Mouse (Mus musculus): ENCODE data around the gene Ddrgk1.

Ddrgk1 gene

DNA sequence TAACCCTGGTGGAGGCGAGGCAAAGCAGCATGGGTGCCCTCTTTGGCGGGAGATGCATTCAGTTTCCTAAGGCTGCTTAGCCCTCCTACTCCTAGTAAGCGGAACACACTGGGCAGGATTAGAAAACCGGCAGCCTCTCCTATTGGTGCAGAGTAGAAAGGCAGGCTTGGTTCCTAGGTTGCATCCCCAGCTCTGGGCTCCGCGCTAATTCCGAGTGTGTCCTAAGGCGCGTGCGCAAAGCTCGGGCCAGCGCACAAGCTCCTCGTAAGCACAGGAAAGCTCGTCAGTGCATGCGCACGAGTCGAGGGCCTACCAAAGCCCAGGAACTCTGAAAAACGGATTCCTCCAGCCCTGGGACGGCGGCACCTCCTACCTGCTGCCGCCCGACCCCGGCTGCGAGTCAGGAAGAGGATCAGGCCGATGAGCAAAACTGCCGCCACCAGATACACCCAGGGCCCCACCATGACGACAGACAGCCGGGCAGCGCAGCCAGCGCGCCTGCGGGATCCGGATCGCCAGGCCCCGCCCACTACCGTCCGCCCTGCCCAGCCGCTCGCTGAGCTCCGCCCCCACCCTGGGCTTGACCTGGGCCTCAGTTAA, at the start of gene Ddrgk1:
Gene Ddrgk1, minus strand, starts transcription at position 558 of the 600 bp plus-strand sequence.
- peak; percentile 73 to 79 for DNase-seq (ENCODE audit: low read depth in 2 of 2, low spot score in 2 of 2)

DNA sequence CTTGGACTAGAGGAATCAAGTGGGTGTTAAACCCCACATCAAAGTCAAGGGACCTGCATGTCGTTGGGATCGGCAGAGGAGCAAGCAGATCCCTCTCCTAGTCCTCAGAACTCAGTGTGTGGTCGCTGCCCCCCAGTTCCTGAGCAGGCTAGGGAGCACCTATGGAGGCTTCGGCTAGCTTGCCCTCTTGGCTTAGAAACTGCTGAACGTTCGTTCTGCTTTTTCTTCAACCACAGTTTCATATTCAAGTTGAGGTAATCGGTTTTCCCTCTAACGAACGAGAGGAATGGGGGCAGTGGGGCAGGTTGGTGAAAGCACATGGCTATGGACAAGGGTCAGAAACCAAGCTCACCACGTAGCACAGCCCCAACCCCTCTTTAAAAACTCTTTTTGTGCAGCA, 42.6 kb upstream of the Ddrgk1 start:
- no peak for DNase-seq (ENCODE audit: low read depth in 2 of 2, low spot score in 2 of 2)

DNA sequence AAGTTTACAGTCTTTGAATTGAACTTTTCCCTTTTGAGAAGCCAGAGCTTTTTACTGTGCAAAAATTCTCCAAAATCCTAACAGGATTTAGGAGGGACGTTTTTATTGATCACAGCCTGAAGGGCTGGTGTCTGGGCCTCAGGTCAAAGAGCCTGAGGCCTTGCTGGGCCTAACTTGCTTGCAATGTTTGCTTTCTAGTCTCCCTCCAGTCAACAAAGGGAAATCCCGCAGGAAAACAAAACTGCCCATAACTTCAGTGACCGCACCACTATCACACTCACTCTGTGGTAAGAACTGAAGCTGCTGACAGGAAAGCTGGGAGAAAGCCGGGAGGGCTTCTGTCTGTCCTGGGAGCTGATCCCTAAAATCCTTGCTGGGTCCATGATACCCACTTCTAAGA, 42.1 kb upstream of the Ddrgk1 start:
- DNase-seq (ENCODE audit: low read depth in 2 of 2, low spot score in 2 of 2) = no peak

DNA sequence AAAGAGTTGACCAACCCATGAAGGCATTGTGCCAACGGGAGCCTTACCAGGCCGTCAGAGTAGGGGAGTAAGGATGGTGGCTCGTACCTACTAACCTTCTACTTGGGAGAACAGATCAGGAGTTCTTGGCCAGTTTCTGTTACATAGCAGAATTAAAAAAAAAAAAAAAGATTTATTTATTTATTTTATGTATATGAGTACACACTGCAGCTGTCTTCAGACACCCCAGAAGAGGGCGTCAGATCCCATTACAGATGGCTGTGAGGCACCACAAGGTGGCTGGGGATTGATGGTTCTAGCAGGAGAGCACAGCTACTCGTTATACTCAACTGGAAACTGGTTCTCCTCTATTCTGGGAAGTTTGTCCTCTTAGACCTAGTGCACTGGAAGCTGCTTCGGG, 40.7 kb upstream of the Ddrgk1 start:
- DNase-seq (ENCODE audit: low read depth in 2 of 2, low spot score in 2 of 2) = no peak

DNA sequence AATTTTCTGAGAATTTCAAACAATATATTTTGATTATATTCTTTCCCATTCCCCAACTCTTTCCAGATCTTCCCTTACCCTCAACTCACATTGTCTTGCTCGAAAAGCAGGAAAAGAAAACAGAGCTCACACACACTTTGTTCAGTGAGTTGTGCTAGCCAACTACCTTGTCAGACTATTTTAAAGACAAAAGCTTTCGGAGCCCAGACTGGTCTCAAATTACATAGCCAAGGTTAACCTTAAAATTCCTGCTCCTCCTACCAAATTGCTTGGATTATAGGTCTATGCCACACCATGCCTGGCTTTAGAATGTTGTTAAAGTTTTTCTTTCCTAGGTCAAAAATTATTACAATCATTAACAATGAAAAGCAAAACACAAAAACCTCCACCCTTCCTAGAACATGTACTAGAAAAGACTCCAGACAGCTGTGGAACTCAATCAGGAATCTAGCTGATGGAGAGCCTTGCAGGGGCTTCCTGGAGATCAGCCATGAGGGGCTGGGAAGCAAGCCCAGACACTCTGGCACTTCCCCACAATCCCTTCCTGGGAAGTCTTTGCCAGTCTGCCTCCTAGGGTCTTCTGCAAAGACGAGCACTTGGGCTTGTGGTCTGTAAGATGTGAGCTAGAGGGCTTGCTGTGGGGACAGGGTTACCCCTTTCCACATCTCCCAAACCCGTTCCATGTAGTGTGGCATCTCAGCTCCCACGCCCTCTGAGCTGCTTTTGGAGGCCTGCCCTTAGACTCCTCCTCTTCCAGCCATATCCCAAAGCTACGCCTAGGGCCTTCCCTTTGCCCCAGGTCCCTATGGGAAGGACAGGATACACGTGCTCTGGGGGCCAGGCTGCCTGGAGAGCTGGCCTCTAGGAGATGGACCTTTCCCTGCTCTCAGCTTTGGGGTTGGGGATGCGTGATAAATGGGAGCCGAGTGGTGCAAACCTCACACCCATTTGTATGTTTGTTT, 39.9 kb upstream of the Ddrgk1 start:
- no peak for DNase-seq (ENCODE audit: low read depth in 2 of 2, low spot score in 2 of 2)

DNA sequence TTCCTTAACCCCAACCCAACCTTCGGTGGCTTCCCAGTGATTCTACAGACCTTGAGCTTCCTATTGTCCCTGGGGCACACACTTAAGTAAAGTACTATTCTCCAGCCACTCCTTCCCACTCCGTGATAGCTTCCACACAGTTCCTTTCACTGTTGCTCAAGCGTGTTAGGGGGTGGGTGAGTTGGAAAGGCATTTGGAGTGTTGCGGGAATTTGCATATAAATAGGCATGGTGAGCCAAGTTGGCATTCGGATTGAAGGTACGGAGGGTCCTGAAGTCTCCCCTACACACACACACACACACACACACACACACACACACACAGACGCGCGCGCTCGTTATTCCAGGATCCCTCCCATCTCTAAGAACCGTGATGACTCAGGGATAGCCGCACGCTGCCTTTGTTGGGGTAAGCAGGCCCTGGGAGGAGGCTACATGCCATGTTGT, 33.4 kb upstream of the Ddrgk1 start:
- no peak for DNase-seq (ENCODE audit: low read depth in 2 of 2, low spot score in 2 of 2)

DNA sequence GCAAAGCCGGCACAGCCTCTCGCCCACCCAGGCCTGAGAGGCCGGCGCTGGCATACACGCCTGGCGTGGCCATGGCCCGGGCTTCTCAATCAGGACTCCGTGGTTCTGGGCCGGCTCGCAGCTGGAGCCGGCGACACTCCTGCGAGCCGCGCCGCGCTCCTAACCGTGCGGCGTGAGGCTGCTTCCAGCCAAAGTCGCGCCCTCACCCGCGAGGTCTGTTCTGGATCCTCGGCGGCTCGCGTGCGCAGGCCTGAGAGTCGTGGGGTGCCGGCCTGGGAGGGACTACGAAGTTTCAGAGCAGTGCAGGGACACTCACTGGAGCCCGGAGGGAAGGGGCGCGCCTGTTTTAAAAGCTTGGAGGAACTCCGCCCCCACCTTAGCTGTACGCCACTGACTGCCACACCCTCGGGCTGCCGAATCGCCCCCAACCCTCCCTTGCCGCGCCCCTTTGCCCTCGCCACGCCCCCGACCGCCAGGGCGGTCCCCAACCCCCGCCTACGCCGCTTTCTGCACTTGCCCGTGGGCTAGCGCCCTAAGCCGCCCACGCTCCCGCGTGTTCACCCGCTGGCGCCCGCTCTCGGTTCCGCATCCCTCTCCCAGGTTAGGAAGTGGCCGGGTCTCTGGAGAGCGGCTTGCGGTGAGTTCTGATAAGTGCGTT, 32.8 kb upstream of the Ddrgk1 start, which contains the start of gene Slc4a11:
Gene Slc4a11, minus strand, starts transcription at position 367 of the 658 bp plus-strand sequence.
- DNase-seq (ENCODE audit: low read depth in 2 of 2, low spot score in 2 of 2) = peak; percentile 30 to 48

DNA sequence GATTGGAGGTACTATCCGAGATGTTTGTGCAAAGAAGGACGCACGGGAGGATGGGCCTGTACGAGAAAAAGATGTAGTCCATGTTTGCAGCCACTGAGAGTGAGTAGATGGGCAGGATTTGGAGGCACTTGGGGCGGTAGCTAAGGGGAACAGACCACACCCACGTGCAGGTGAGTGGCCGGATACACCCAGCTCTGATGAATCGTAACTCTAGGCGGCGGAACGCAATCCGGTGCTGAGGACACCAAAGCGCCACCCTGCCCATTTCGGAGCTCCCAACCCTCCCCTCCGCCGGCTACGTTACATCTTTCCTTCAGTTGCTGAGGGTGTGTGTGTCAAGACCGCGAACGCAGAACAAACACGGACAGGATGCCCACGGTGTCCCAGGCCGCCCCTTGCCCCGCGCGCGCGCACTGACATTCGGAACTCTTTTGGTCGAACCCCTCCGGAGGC, 32.3 kb upstream of the Ddrgk1 start:
- DNase-seq (ENCODE audit: low read depth in 2 of 2, low spot score in 2 of 2) = peak in 1 of 2 experiments; percentile 18

DNA sequence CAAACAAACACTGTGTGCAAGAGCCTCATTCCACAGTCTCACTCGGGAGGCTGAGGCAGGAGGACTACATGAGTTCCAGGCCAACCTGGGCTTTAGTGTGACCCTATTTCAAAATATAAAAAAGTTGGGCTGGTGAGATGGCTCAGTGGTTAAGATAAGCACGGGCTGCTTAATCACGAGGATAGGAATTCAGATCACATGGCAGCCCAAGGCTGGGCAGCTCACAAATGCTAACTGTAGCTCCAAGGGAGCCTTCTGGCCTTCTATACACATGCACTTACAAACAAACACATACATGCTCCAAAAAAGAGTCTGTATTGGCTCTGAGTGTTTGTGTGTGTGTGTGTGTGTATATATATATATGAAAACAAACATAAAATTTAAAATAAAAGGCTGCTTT, 29.1 kb upstream of the Ddrgk1 start:
- no peak for DNase-seq (ENCODE audit: low read depth in 2 of 2, low spot score in 2 of 2)

DNA sequence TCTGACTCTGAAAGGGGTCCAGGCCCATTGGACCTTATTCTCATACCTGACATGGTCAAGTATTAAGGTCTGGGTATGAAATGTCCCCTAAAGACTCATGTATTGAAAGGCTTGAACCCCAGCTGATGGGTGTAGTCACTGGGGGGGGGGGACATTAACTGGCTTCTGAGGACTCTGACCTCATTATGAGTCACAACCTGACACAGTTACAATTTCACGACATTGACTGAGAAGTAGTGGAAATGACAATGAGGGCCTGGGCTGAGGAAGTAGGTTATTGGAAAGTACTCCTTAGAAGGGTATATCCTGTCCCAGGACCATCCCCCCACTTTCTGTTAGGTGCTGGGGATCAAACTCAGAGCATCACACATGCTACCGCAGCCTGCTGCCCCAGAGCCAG, 24.6 kb upstream of the Ddrgk1 start:
- DNase-seq (ENCODE audit: low read depth in 2 of 2, low spot score in 2 of 2) = no peak

DNA sequence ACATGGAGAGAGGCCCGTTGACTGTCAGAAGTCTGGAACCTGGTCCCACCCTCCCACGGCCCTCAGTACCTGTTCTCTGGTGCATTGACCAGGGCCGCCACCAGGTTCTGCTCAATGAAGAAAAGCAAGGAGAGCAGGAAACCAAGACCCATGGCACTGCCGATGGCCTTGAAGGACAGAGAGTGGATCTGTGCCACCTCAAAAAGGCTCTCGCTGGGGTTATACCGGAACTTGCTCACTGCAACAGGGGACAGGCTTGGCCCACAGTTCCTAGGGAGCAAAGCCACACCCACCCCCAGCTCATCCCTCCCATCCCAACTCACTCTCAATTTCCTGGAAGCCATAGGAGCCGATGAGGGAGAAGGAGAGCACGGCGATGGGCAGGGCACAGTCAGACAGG, 21.0 kb upstream of the Ddrgk1 start:
- DNase-seq (ENCODE audit: low read depth in 2 of 2, low spot score in 2 of 2) = no peak

DNA sequence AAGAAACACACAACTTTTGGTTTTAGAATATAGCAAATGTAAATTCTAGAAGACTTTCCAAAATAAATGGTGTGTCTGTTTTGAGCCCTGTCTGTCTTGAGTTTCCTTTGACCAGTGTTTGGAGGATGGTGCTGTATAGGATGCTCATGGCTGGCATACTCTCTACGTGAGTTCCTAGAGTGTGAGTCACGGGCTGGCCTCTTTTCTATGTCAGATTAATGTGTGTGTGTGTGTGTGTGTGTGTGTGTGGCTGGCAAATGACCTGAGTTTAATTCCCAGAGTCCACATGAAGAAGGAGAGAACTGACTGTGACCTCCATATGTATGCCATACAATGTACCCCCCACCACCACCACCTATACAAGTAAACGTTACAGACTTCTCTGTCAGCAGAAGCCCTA, 17.1 kb upstream of the Ddrgk1 start:
- no peak for DNase-seq (ENCODE audit: low read depth in 2 of 2, low spot score in 2 of 2)

DNA sequence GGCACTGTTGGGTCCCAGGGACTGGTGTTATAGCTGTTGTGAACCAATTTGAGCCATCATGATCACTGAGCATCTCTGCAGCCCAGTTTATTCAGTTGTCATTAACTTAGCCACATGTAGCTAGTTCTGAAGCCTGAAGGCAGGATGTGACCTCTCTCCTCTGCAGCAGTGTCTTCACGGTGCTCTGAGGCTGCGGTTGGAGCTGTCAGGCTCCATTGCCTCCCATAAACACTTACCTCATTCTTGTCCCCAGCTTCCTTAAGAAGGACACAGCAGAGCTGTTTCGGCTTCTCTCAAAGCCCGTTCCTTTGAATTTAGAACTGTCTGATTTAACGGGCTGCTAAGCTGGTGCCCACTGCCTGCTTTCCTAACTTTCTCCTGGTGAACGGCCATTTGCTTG, 15.4 kb upstream of the Ddrgk1 start:
- no peak for DNase-seq (ENCODE audit: low read depth in 2 of 2, low spot score in 2 of 2)

DNA sequence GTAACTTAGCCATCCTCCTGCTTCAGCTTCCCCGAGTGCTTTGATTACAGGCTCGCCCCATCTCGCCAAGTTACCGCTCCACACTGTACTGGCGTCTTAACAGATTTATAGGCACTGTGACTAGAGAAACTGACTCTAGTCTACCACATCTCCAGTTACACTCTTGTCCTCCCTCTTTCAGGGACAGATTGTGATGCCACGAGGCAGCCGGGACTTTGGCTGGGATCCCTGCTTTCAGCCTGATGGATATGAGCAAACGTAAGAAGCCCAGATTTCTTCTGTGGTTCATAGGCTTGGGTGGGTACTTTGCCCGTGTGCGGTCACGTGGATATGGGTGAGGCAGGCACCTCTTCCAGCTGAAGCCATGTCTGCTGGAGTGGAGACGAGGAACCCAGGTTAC, 14.7 kb upstream of the Ddrgk1 start:
- DNase-seq (ENCODE audit: low read depth in 2 of 2, low spot score in 2 of 2) = no peak

DNA sequence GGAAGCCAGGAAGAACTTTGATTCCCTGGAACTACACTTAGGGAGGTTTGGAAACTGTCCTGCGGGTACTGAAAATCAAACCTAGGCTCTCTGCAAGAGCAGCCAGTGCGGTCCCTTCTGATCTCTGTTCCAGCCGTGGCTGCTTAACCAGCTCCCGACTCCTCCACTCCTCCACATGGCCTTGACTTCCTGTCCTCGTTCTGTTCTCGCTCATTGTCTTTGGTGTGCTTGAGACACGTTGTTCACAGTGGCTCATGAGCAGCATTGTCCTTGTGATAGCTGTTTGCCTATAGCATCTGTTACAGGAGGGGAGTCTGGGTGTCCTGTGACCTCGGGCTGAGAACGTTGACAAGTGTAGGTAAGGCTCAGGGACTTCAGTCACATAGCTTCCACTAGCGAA, 12.8 kb upstream of the Ddrgk1 start:
- DNase-seq (ENCODE audit: low read depth in 2 of 2, low spot score in 2 of 2) = no peak

DNA sequence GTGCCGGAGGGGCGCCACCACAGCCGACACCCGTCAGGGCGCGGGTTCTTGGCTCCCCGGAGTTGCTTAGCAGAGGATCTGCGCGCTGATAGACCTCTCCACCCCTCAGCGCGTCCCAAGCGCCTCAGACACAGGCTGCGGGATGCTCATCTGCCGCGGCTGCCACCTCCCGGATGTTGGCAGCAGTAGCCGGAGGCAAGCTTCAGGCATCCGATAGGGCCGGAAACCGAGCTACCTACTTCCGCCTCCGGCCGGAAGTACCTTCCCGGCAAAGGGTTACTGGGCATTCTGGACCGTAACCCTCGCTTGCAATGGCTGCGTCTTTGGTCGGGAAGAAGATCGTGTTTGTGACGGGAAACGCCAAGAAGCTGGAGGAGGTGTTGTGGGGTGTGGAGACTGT, 3.1 kb upstream of the Ddrgk1 start, which contains the start of gene Itpa:
Gene Itpa, plus strand, starts transcription at position 52 of the 400 bp plus-strand sequence.
- peak; percentile 75 to 79 for DNase-seq (ENCODE audit: low read depth in 2 of 2, low spot score in 2 of 2)

DNA sequence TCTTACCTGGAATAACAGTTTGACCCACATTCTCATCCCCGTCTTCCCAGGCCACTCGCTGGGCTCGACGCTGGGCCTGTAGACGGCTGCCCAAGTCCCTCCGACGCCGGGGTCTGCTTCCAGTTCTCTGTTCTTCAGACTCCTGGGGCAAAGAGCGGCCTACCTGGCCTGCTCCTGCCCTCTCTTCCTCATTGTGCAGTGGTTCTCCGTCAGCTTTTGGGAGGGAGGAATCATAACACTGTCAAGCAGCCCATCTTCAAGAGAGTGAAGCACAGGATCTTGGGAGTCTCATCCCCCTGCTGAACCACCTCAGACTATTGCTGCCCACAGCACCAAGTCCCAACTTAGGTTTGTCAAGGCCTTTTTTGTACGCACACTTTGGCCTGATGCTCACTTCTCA, 1.1 kb downstream of the Ddrgk1 start:
- DNase-seq (ENCODE audit: low read depth in 2 of 2, low spot score in 2 of 2) = no peak

DNA sequence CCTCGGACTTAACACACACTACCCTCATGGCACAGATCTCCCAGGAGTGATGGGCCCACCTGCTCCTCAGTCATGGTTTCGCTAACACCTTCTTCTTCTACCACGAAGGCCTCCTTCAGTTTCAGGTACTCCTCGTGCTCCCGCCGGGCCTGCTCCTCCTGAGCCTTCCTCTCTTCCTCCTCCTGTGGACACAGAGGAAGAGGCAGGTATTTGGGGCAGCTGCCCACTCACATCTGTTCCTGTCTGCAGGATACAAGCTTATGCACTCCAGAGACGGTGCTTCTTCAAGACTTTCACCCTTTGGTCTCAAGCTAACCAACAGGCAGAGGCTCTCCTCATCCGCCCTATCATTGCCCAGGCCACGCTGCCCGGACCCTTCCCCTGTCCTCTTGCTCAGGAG, 5.9 kb downstream of the Ddrgk1 start:
- DNase-seq (ENCODE audit: low read depth in 2 of 2, low spot score in 2 of 2) = no peak

DNA sequence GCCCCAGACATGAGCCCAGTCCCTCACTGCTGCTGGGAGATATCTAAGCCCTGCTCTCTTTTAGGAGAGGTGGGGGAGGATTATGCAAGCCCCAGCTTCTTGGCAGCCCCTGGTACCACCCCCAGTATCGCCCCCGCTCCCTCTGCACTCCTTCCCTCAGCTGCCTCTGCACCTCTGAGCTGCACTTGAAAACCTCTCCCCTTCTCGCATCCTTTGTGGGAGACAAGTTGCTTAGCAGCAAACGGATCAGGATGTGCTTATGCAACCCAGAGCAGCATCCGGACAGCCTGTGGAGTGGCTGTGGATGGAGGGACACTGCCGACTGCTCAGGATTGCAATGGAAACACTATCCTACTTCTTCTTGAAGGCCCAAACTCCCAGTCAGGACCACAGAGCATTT, 6.9 kb downstream of the Ddrgk1 start:
- no peak for DNase-seq (ENCODE audit: low read depth in 2 of 2, low spot score in 2 of 2)

DNA sequence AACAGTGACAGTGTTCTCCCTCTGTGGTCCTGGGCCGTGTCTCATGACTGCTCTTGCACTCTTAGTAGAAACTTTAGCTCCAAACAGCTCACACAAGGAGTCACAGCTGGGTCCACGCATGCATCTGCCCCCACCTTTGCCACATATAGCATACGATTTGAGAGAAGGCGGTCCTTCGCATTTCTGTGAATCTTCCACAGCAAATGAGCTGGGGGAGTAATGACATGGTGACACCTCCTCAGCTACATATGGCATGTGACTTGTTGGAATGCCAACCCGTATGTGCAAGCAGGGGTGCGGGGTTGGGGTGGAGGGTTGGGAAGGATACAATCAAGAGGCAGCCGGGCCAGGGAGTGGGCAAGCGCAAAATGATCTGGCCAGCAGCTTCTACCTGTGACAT, 7.9 kb downstream of the Ddrgk1 start:
- DNase-seq (ENCODE audit: low read depth in 2 of 2, low spot score in 2 of 2) = no peak

DNA sequence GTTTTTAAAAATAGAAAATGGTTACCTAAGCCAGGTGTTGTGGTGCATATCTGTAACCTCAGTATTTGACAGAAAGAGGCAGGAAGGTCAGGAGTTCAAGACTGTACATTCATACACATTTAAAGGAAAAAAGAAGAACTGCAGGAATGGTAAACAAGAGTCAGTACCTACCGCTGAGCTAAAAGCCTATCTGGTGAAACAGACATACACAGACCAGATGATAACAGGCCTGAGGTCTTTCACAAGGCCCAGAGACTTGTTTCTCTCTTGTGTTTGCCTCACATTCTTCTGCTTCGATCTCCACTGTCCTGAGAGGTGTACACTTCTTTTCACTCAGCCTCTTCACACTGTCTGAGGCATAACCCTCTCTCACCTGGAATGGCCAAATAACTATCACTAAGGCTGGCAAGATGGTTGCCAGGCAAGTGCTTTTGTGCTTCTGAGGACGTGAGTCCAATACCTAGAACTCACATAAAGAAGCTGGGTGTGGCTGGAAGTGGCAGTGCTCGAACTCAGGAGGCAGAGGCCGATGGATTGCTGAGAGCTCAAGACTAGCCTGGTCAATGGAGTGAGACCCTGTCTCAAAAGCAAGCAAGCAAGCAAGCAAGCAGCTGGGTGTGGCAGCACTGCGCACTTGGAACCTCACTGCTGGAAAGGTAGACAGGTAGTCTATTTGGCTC, 8.7 kb downstream of the Ddrgk1 start:
- DNase-seq (ENCODE audit: low read depth in 2 of 2, low spot score in 2 of 2) = no peak
